Mouse (Mus musculus): ENCODE measurements around the gene 6030468B19Rik. TPM values are rescaled to one million over a fixed set of nuclear protein-coding genes. Genes with fewer than 3 reads are reported as not detected.
"Not testable (repeated sequence)": the region's sequence is repeated elsewhere in the genome, so short reads cannot be mapped to it uniquely, and the experiment has no call there.

Gene 6030468B19Rik
- polyA plus RNA-seq, 1 experiment from 2014 or later: 0.55 TPM

DNA sequence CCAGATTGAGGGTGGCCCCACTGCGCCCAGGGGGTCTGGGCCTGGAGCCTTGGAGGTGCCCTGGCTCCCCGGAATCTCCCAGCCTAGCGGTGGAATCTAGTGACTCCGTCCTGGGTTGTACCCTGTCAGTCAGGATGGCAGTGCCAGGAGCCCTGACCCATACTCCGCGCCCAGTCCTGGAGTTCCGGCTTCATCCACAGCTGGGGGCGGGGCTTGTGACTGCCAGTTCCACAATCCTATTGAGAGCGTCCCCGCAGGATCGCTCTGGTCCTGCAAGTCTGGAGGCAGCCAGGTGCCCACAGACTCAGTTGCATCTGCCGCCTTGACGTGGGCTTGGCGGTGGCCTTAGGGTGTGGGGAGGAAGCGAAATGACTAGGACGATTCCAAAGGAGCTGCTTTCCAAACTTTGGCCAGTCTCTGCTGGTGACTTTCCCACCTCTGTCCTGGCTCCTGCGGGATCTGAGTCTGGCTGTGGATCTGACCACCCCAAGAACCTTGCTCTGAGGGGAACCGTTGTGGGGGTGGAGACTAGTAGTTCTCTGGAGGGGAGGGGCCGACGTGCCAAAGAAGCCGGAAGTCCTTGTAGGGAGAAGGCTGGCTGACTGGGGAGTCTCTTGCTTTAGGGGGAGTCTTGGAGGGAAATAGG, 13.1 kb downstream of the 6030468B19Rik start:
- Histone ChIP-seq H3K9me3 (no peaks in the 10 kb centered on the region), H3K4me3 (peak overlapping the region; percentile 96), H3K27ac (peak overlapping the region; percentile 74), H3K4me2 (peak overlapping the region; percentile 94), H3K36me3 (peaks cover 37% of the 10 kb centered on the region), H3K4me1 (peaks cover 24% of the 10 kb centered on the region), H3K27me3 (no peaks in the 10 kb centered on the region), H3K9ac (peak overlapping the region; percentile 74)
- under 1% methylated on average over 21 of the region's 21 CpGs for WGBS
- peak; percentile 64; the same call in 1 of the 2 replicates for ATAC-seq (ENCODE audit: insufficient number of reproducible peaks, low FRiP score, low TSS enrichment, low read depth)

DNA sequence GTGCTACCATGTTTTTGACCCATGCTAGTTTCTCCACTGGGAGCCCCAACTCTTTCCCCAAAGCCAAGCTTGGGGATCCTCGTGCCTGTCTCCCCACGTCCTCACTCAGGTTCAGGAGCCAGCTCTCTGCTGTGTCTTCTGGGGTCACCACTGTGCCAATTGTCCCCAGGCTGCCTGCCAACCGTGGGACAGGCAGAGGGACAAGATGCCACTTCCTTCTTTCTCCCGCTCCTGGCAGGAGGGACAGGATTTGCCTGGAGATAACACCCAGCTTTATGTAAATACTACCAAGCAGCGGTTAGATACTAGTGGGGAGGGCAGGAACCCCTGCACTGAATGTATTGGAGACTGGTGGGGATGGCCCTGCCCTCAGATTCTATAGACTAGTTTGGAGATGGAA, 16.4 kb downstream of the 6030468B19Rik start:
- no peaks in the 10 kb centered on the region for H3K9me3 ChIP-seq
- H3K4me3 ChIP-seq: no peak overlapping the region
- H3K9ac ChIP-seq: no peak overlapping the region
- no peaks in the 10 kb centered on the region for H3K27me3 ChIP-seq
- H3K4me2 ChIP-seq: no peak overlapping the region
- H3K36me3 ChIP-seq: peaks cover 68% of the 10 kb centered on the region
- no peak overlapping the region for H3K27ac ChIP-seq
- ATAC-seq (ENCODE audit: insufficient number of reproducible peaks, low FRiP score, low TSS enrichment, low read depth): no peak
- 80% methylated on average over 5 of the region's 5 CpGs for WGBS
- peaks cover 24% of the 10 kb centered on the region for H3K4me1 ChIP-seq

DNA sequence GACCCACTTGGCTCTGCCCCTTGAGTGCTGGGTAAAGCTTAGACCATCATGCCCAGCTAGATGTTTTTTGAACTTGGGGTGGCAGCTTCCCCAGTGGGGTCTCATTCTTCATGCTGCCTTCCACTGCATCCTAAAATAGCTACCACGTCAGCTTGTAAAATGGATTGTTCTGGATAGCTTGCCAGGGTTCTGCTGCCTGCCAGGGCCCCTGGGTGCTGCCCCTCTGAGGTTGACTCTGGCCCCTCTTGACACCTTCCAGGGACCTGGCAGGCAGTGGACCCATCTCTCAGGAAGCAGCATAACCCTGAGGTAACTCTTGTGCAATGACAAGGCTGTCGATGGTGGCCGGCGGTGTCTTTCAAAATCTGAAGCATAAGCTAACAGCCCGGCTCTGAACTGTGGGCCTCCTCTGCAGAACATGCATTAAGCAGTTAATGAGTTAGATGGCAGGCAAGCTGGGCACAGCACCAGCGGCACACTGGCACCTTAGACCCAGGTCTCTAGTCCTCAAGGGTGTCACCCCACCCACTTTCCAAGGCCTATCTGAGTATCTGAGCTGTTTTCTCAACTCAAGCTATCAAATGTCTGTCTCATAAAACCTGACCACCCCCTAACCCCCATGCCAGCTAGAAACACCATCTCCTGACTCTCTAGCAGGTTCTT, 17.4 kb downstream of the 6030468B19Rik start:
- Histone ChIP-seq H3K9ac (no peak overlapping the region), H3K9me3 (no peaks in the 10 kb centered on the region), H3K4me3 (no peak overlapping the region), H3K4me2 (no peak overlapping the region), H3K27ac (no peak overlapping the region), H3K27me3 (no peaks in the 10 kb centered on the region), H3K4me1 (peaks cover 23% of the 10 kb centered on the region), H3K36me3 (peaks cover 77% of the 10 kb centered on the region)
- WGBS: 93% methylated on average over 6 of the region's 6 CpGs
- no peak for ATAC-seq (ENCODE audit: insufficient number of reproducible peaks, low FRiP score, low TSS enrichment, low read depth)

DNA sequence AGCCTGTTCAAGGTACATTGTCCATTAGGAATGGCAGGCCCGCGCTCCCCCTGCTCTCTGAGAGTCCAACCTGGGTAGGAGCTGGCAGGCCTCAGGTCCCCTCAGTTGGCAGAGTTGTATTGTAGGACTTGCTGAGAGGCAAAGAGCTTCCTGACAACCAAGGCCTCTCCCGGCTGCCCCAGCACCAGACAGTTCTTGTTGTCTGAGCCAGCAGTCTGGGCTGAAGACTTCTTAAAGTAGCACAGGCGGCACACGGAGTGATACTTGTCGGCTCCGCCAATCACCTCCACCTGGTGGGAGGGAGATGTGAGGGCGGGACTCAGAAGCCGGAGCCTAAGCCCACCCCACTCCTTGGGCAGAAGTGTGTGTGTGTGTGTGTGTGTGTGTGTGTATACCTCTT, 18.4 kb downstream of the 6030468B19Rik start:
- not testable (repeated sequence) for H3K27me3 ChIP-seq; H3K4me3 ChIP-seq; H3K27ac ChIP-seq; H3K9ac ChIP-seq; ATAC-seq (ENCODE audit: insufficient number of reproducible peaks, low FRiP score, low TSS enrichment, low read depth); H3K9me3 ChIP-seq; H3K4me2 ChIP-seq
- Histone ChIP-seq H3K36me3 (peaks cover 86% of the 10 kb centered on the region), H3K4me1 (peaks cover 13% of the 10 kb centered on the region)
- 83% methylated on average over 9 of the region's 9 CpGs for WGBS

DNA sequence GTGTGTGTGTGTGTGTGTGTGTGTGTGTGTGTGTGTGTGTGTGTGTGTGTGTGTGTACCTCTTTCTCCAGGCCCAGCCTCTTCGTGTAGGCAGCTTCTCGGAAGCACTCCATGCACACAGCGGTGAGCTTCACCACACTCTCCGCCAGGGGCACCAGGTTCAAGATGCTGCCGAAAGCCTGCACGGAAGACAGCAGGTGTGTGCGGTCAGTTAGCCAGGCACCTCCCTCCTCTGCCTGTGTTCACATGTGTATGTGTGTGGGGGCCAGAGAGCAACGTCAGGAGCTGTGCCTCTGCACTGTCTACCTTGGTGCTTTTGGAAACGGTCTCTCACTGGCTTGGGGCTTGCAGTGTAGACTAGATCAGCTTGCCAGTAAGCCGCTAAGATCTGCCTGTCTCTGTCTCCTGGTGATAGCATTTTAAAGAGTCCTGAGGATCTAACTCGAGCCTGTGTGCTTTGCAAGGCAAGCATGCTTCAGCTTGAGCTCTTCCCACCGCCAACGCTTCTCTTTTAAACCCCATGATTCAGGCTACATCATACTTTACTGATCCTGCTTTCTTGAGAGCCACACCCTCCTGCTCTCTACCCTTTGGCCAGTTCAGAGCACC, 19.0 kb downstream of the 6030468B19Rik start:
- Histone ChIP-seq H3K9me3 (no peaks in the 10 kb centered on the region), H3K4me2 (no peak overlapping the region), H3K36me3 (peaks cover 93% of the 10 kb centered on the region), H3K4me3 (no peak overlapping the region), H3K9ac (no peak overlapping the region), H3K27ac (no peak overlapping the region), H3K27me3 (no peaks in the 10 kb centered on the region), H3K4me1 (peaks cover 7% of the 10 kb centered on the region)
- 87% methylated on average over 12 of the region's 13 CpGs for WGBS
- no peak for ATAC-seq (ENCODE audit: insufficient number of reproducible peaks, low FRiP score, low TSS enrichment, low read depth)

DNA sequence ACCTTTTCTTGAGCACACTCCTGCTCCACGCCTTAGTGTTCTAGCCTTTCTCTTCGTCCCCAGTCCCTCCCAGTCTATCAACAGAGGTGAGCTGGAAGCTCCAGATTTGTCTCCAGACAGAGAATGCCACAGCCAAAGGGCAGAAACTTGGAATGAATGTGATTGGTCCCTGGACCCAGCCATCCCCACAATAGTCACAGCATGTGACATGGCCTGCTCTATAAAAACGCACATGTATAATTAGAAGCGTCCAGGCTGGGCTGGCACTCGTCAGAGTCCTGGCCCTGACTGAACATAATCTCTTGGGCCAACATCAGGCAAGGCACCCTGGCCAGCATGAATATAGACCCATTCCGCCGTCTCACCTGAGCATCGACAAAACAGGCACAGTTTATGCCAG, 21.6 kb downstream of the 6030468B19Rik start:
- peaks cover 74% of the 10 kb centered on the region for H3K36me3 ChIP-seq
- H3K9me3 ChIP-seq: no peaks in the 10 kb centered on the region
- WGBS: 64% methylated on average over 8 of the region's 8 CpGs
- H3K27me3 ChIP-seq: no peaks in the 10 kb centered on the region
- H3K4me2 ChIP-seq: no peak overlapping the region
- no peak for ATAC-seq (ENCODE audit: insufficient number of reproducible peaks, low FRiP score, low TSS enrichment, low read depth)
- no peak overlapping the region for H3K9ac ChIP-seq
- H3K4me3 ChIP-seq: no peak overlapping the region
- H3K4me1 ChIP-seq: peaks cover 27% of the 10 kb centered on the region
- H3K27ac ChIP-seq: no peak overlapping the region; the same call in 1 of the 2 replicates

DNA sequence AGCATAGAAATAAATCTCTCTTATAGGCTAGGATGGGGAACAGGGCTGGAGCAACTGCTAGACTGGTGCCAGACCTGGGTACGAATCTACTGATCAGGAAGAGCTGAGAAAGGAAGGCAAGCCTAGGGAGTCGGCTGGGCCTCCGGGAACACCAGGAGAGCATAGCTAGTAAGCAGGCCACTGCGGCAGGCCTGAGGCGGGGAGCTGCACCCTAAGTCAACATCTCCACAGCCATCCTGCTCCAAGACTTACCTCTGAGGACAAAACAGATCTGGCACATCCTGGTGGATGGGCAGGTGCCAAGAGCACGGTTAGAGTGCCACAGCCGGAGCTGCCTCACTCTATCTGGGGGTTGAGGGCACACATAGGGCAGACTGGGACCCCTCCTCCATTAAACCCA, 22.7 kb downstream of the 6030468B19Rik start:
- H3K27me3 ChIP-seq: no peaks in the 10 kb centered on the region
- H3K36me3 ChIP-seq: peaks cover 63% of the 10 kb centered on the region
- H3K9me3 ChIP-seq: no peaks in the 10 kb centered on the region
- peaks cover 37% of the 10 kb centered on the region for H3K4me1 ChIP-seq
- no peak for ATAC-seq (ENCODE audit: insufficient number of reproducible peaks, low FRiP score, low TSS enrichment, low read depth)
- no peak overlapping the region for H3K9ac ChIP-seq
- H3K27ac ChIP-seq: peak overlapping the region; percentile 5; the same call in 1 of the 2 replicates
- 93% methylated on average over 7 of the region's 7 CpGs for WGBS
- H3K4me3 ChIP-seq: no peak overlapping the region
- H3K4me2 ChIP-seq: no peak overlapping the region

DNA sequence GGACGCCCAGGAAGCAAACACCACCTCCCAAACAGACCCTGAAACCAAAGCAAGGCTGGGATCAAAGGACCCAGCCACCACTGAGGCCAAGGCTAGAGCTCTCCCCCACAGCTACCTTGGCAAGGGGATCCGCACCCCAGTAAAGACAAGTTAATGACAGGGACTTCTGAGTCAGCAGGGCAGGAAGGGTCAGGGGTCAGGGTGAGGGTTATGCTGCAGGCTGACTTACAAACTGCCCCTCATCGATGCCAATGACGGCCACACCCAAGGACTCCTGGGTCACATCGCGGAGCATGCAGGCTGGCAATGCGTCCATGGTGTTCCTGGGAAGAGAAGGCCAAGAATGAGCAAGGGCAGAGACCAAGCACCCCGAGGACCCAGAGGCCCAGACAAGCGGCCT, 24.4 kb downstream of the 6030468B19Rik start:
- H3K36me3 ChIP-seq: peaks cover 48% of the 10 kb centered on the region
- H3K9ac ChIP-seq: no peak overlapping the region
- no peak overlapping the region for H3K4me2 ChIP-seq
- H3K9me3 ChIP-seq: no peaks in the 10 kb centered on the region
- no peak overlapping the region for H3K4me3 ChIP-seq
- 87% methylated on average over 9 of the region's 9 CpGs for WGBS
- ATAC-seq (ENCODE audit: insufficient number of reproducible peaks, low FRiP score, low TSS enrichment, low read depth): no peak
- peaks cover 50% of the 10 kb centered on the region for H3K4me1 ChIP-seq
- no peaks in the 10 kb centered on the region for H3K27me3 ChIP-seq
- no peak overlapping the region; the same call in 1 of the 2 replicates for H3K27ac ChIP-seq

DNA sequence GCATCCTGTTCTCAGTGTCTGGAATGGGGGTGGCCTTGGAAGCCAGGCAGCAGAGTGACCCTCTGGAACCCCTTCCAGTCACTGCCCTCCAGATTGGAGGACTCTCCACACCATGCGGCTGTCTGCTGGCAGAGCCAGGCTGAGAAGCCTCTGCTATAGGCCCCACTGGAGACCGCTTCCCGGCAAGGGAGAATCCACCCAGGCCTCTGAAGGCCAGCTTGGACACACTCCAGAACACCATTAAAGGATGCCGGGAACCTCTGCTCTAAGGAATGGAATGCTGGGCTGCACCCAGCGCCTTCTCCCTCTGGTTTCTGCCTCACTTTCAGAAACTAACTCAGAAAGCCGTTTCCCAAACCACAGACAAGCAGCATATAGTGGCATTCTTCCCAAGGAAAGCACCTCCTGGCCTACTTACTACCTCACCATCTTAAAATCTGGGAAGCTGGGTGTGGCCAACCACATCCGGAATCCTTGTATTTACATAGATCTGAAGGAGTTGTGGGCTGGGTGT, 25.3 kb downstream of the 6030468B19Rik start:
- peaks cover 39% of the 10 kb centered on the region for H3K36me3 ChIP-seq
- no peak overlapping the region for H3K4me3 ChIP-seq
- 50% methylated on average over 7 of the region's 7 CpGs for WGBS
- H3K9me3 ChIP-seq: no peaks in the 10 kb centered on the region
- no peaks in the 10 kb centered on the region for H3K27me3 ChIP-seq
- no peak for ATAC-seq (ENCODE audit: insufficient number of reproducible peaks, low FRiP score, low TSS enrichment, low read depth)
- peak overlapping the region; percentile 48 for H3K27ac ChIP-seq
- H3K9ac ChIP-seq: no peak overlapping the region
- H3K4me1 ChIP-seq: peaks cover 59% of the 10 kb centered on the region
- no peak overlapping the region for H3K4me2 ChIP-seq

DNA sequence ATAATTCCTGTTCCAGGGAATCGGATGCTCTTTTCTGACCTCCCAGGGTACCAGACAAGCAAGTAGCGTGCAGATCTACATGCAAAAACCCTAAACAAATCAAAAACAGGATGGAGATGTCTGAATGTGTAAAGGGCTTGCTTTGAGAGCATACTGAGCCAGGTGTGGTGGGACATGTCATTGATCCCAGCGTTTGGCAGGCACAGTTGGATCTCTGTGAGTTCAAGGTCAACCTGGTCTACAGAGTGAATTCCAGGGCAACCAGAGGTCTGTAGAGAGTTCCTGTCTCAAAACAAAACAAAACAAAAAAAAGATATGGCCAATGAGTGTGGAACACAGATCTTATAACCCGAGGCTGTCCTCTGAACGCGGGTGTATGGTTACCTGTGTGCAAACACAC, 26.0 kb downstream of the 6030468B19Rik start:
- no peak overlapping the region for H3K4me3 ChIP-seq
- ATAC-seq (ENCODE audit: insufficient number of reproducible peaks, low FRiP score, low TSS enrichment, low read depth): no peak
- WGBS: 90% methylated on average over 6 of the region's 6 CpGs
- no peak overlapping the region for H3K4me2 ChIP-seq
- H3K4me1 ChIP-seq: peaks cover 65% of the 10 kb centered on the region
- no peaks in the 10 kb centered on the region for H3K9me3 ChIP-seq
- no peak overlapping the region for H3K9ac ChIP-seq
- no peaks in the 10 kb centered on the region for H3K27me3 ChIP-seq
- peak overlapping the region; percentile 48; the same call in 1 of the 2 replicates for H3K27ac ChIP-seq
- peaks cover 33% of the 10 kb centered on the region for H3K36me3 ChIP-seq

DNA sequence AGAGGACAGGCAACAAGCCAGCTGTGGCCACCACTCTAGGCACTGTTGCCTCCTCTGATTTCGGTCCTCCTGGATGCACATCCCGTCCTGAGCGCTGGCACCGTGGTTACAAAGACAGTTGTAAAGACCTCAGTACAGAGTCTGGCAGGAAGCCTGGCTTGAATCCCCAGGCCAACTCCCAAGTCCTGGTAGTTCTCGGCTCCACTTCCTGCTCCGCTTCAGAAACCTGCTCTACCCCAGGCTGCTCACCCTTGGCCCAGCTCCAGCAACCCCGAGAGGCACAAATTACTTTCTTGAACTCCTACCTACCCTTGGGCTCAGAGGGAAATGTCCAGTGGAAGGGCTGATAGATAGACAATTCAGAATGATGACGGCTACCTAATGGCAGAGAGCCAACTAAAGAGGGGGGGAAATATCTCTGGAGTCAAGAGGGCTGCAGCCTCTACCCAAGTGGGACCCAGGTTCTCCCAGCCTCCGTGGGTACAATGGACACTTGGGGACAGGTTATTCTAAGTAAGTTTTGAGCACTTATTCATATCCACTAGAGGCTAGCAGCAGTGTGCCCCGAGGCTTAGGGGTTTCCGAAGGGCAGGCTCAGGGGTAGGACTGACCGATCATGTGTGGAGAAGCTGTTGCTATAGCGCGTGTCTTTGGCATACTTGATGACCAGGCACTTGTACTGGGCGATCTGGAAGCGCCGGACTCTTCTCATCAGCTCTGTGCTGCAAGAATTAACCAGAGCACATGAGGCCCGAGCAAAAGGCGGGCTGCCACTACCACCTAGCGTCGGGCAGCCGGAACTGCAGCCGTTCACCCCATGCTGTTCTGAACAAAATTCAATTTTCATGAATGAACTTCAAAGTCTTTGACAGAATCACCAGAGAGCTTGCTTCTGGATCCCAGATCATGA, 26.9 kb downstream of the 6030468B19Rik start:
- Histone ChIP-seq H3K4me2 (peak overlapping the region; percentile 92), H3K9ac (peak overlapping the region; percentile 40), H3K4me1 (peaks cover 73% of the 10 kb centered on the region), H3K27me3 (no peaks in the 10 kb centered on the region), H3K36me3 (peaks cover 24% of the 10 kb centered on the region), H3K27ac (peak overlapping the region; percentile 92), H3K9me3 (no peaks in the 10 kb centered on the region), H3K4me3 (peak overlapping the region; percentile 57)
- ATAC-seq (ENCODE audit: insufficient number of reproducible peaks, low FRiP score, low TSS enrichment, low read depth): no peak
- 10% methylated on average over 23 of the region's 23 CpGs for WGBS
